Mouse (Mus musculus): ENCODE results near the gene Efna2. TPM values are rescaled to one million over a fixed set of nuclear protein-coding genes. Genes with fewer than 3 reads are reported as not detected.

The Efna2 gene
- polyA plus RNA-seq, 1 experiment from 2014 or later, result 41.9 TPM

DNA sequence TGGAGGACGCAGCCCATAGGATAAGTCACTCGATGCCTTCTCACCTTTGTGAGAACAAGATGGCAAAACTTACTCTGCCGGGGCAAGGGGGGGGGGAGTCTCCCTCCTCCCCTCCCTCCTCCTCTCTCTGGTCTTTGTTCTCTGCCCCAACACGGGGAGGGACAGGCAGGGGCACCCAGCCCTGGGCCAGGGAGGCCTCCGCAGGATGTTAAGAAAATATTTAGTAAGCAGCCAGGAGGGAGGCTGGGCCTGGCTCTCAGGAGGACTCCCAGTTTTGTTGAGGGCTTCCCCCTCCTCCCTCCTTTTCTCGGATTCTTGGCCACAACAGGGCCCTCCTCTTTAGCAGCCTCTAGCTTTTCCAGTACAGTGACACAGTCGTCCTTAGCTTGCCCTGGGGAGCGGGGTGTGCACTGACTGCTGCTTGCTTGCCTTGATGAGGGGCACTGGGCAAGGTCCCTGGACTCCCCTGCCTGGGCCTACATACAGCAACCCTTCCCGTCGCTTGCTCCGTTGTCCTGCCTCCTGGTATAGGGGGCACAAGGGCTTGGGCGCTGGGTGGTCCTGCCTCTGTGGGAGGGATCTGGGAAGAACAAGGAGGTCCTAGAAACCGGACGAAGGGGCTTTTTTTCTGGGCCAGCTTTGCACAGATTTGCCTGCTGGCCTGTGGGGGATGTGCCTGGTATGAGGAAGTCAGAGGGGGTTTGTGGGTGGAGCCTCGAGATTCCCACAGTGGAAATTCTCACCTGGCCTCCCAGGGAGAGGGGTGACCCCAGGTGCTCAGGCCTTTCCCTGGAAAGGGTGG, 27.0 kb upstream of the Efna2 start:
- Histone ChIP-seq H3K27me3 (ENCODE audit: control insufficient read depth, insufficient read depth, low read length) (no peaks in the 10 kb centered on the region), H3K4me1 (ENCODE audit: control insufficient read depth, insufficient read depth, low read length) (peaks cover 29% of the 10 kb centered on the region), H3K27ac (replicated peaks; ENCODE audit: low read depth, low read length) (peak overlapping the region; percentile 100), H3K9ac (replicated peaks; ENCODE audit: low read length) (peak overlapping the region; percentile 100), H3K4me3 (replicated peaks; ENCODE audit: low read depth, low read length) (peak overlapping the region; percentile 99), H3K36me3 (ENCODE audit: control insufficient read depth, insufficient read depth, low read length) (peaks cover 65% of the 10 kb centered on the region), H3K9me3 (ENCODE audit: control insufficient read depth, low read length) (no peaks in the 10 kb centered on the region), H3K4me2 (ENCODE audit: low read length) (peak overlapping the region; percentile 98)
- DNase-seq (peak; percentile 56), ATAC-seq (ENCODE audit: low FRiP score, low TSS enrichment) (no peak)
- 3% methylated on average over 15 of the region's 15 CpGs for WGBS

DNA sequence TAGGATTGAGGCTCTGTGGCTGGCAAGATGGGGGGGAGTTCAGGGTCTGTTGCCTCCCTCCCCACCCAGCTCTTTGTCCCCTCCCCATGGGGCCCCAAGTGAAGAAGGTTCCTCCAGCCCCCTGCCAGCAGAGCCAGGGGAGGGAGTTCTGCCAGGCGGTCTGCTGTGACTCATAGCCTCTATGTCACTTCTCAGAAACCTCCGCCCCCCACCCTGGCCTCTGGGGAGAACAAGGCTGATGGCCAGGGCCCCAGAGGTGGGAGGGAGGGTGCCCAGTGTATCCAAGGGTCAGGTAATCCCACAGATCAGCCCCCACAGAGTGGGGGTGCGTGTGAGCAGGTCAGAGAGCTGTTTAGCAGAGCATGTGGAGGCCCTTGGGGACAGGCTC, 26.4 kb upstream of the Efna2 start:
- no peak for DNase-seq
- peaks cover 69% of the 10 kb centered on the region for H3K36me3 ChIP-seq (ENCODE audit: control insufficient read depth, insufficient read depth, low read length)
- H3K9me3 ChIP-seq (ENCODE audit: control insufficient read depth, low read length), result no peaks in the 10 kb centered on the region
- H3K4me1 ChIP-seq (ENCODE audit: control insufficient read depth, insufficient read depth, low read length), result peaks cover 32% of the 10 kb centered on the region
- peak overlapping the region; percentile 100 for H3K27ac ChIP-seq (replicated peaks; ENCODE audit: low read depth, low read length)
- H3K9ac ChIP-seq (replicated peaks; ENCODE audit: low read length), result peak overlapping the region; percentile 100
- H3K4me2 ChIP-seq (ENCODE audit: low read length), result peak overlapping the region; percentile 98
- H3K27me3 ChIP-seq (ENCODE audit: control insufficient read depth, insufficient read depth, low read length), result no peaks in the 10 kb centered on the region
- ATAC-seq (ENCODE audit: low FRiP score, low TSS enrichment), result no peak
- WGBS, result 21% methylated on average over 3 of the region's 3 CpGs
- H3K4me3 ChIP-seq (replicated peaks; ENCODE audit: low read depth, low read length), result peak overlapping the region; percentile 99

DNA sequence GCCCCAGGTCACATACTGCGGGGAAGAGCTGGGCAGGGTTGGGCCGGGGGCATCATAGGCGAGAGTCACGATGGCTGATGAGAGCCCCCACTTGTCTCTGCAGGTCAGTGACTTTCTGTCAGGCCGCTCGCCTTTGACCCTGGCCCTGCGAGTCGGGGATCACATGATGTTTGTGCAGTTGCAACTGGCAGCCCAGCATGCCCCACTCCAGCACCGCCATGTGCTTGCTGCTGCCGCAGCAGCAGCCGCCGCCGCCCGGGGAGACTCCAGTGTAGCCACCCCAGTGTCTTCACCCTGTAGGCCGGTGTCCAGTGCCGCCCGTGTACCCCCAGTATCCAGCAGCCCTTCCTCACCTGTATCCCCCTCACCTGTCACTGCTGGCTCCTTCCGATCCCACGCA, 25.6 kb upstream of the Efna2 start:
- H3K4me1 ChIP-seq (ENCODE audit: control insufficient read depth, insufficient read depth, low read length), result peaks cover 35% of the 10 kb centered on the region
- 85% methylated on average over 19 of the region's 19 CpGs for WGBS
- no peaks in the 10 kb centered on the region for H3K27me3 ChIP-seq (ENCODE audit: control insufficient read depth, insufficient read depth, low read length)
- DNase-seq (no peak), ATAC-seq (ENCODE audit: low FRiP score, low TSS enrichment) (no peak)
- peak overlapping the region; percentile 10 for H3K4me3 ChIP-seq (replicated peaks; ENCODE audit: low read depth, low read length)
- H3K36me3 ChIP-seq (ENCODE audit: control insufficient read depth, insufficient read depth, low read length), result peaks cover 74% of the 10 kb centered on the region
- H3K27ac ChIP-seq (replicated peaks; ENCODE audit: low read depth, low read length), result peak overlapping the region; percentile 100
- no peaks in the 10 kb centered on the region for H3K9me3 ChIP-seq (ENCODE audit: control insufficient read depth, low read length)
- H3K9ac ChIP-seq (replicated peaks; ENCODE audit: low read length), result peak overlapping the region; percentile 100
- peak overlapping the region; percentile 98 for H3K4me2 ChIP-seq (ENCODE audit: low read length)

DNA sequence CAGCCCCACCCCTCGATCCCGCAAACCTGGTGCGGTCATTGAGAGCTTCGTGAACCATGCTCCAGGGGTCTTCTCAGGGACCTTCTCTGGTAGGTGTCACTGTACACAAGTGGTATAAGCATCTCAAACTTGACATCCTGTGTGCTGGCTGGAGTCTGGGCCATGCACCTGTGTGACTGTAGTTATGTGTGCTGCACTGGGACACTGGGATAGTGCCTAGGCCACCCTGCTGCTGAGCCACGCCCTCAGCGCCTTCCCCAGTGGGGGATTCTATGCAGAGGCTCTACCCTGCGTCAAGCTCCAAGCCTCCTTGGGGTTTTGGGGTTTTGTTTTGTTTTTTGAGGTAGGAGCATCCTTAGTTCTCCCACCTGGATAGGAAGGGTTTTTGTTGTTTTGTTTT, 24.9 kb upstream of the Efna2 start:
- no peaks in the 10 kb centered on the region for H3K27me3 ChIP-seq (ENCODE audit: control insufficient read depth, insufficient read depth, low read length)
- DNase-seq (no peak), ATAC-seq (ENCODE audit: low FRiP score, low TSS enrichment) (no peak)
- H3K4me3 ChIP-seq (replicated peaks; ENCODE audit: low read depth, low read length), result peak overlapping the region; percentile 10; the same call in 1 of the 2 replicates
- H3K36me3 ChIP-seq (ENCODE audit: control insufficient read depth, insufficient read depth, low read length), result peaks cover 75% of the 10 kb centered on the region
- WGBS, result 79% methylated on average over 7 of the region's 7 CpGs
- peaks cover 42% of the 10 kb centered on the region for H3K4me1 ChIP-seq (ENCODE audit: control insufficient read depth, insufficient read depth, low read length)
- H3K27ac ChIP-seq (replicated peaks; ENCODE audit: low read depth, low read length), result no peak overlapping the region
- H3K4me2 ChIP-seq (ENCODE audit: low read length), result peak overlapping the region; percentile 98; the same call in 1 of the 2 replicates
- peak overlapping the region; percentile 34 for H3K9ac ChIP-seq (replicated peaks; ENCODE audit: low read length)
- no peaks in the 10 kb centered on the region for H3K9me3 ChIP-seq (ENCODE audit: control insufficient read depth, low read length)

DNA sequence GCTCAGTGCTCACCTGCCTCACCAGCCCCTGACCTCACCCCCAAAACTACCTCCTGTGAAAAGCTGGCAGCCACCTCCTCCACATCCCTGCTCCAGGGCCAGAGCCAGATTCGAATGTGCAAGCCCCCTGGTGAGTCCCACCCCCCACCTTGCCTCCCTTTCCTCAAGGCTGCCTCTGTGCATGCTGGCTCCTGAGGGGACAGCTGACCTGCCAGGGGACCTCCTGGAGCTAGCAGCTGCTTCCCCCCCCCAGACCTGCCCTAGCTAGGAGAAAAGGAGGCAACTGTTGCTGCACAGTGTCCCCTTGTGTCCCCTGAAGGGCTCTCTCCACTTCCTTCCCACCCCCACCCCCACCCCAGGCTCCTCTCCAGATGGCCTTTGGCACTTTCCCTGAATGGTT, 24.0 kb upstream of the Efna2 start:
- H3K9me3 ChIP-seq (ENCODE audit: control insufficient read depth, low read length), result no peaks in the 10 kb centered on the region
- ATAC-seq (ENCODE audit: low FRiP score, low TSS enrichment), result no peak
- 50% methylated on average over 1 of the region's 1 CpGs for WGBS
- no peak for DNase-seq
- H3K4me2 ChIP-seq (ENCODE audit: low read length), result no peak overlapping the region
- 0 out of 2 replicates have a peak overlapping the region, but pooled peaks have one; percentile 32 for H3K27ac ChIP-seq (replicated peaks; ENCODE audit: low read depth, low read length)
- H3K4me1 ChIP-seq (ENCODE audit: control insufficient read depth, insufficient read depth, low read length), result peaks cover 47% of the 10 kb centered on the region
- H3K4me3 ChIP-seq (replicated peaks; ENCODE audit: low read depth, low read length), result no peak overlapping the region
- H3K36me3 ChIP-seq (ENCODE audit: control insufficient read depth, insufficient read depth, low read length), result peaks cover 75% of the 10 kb centered on the region
- no peak overlapping the region for H3K9ac ChIP-seq (replicated peaks; ENCODE audit: low read length)
- no peaks in the 10 kb centered on the region for H3K27me3 ChIP-seq (ENCODE audit: control insufficient read depth, insufficient read depth, low read length)

DNA sequence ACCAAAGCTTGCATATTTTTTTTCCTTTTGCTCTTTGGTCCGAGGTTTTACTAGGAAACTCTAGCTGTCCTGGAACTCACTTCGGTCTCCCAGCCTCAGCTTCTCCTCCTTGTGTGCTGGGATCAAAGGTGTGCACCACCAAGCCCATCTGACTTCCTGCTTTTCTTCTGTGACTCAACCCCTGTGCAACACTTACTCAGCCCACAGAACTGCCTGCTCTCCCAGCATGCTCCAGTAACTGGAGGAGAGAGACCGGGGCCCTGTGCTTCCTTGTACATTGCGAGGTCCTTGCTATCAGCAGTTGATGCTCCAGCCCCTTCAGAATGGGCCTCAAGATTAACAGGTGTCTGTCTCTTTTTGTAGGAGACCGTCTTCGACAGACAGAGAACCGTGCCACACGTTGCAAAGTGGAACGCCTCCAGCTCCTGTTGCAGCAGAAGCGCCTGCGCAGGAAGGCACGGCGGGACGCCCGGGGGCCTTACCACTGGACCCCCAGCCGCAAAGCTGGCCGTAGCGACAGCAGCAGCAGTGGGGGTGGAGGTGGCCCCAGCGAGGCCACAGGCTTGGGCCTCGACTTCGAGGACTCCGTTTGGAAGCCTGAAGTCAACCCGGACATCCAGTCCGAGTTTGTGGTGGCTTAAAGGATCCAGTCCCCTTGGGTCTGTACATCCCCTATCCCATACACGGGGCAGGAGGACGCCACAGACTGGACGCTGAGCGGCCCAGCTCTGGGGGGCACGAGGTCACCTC, 23.1 kb upstream of the Efna2 start:
- Histone ChIP-seq H3K4me1 (ENCODE audit: control insufficient read depth, insufficient read depth, low read length) (peaks cover 56% of the 10 kb centered on the region), H3K36me3 (ENCODE audit: control insufficient read depth, insufficient read depth, low read length) (peaks cover 71% of the 10 kb centered on the region)

DNA sequence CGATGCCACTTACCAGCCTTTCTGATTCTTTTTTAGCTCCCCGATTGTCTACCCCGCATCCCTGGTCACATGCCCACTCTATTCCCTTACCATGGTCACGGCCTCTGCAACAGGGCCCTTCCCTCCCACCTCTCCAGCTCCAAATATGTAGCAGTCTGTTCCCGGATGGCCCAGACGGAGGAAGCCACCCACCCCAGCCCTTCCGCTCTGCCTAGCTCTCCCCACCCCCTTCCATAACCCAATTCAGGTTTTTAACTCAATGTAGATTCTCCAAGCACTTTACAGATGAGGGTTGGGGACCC, 22.6 kb upstream of the Efna2 start:
- Histone ChIP-seq H3K4me1 (ENCODE audit: control insufficient read depth, insufficient read depth, low read length) (peaks cover 56% of the 10 kb centered on the region), H3K4me2 (ENCODE audit: low read length) (no peak overlapping the region), H3K9ac (replicated peaks; ENCODE audit: low read length) (peak overlapping the region; percentile 37; the same call in 1 of the 2 replicates), H3K27me3 (ENCODE audit: control insufficient read depth, insufficient read depth, low read length) (no peaks in the 10 kb centered on the region), H3K9me3 (ENCODE audit: control insufficient read depth, low read length) (no peaks in the 10 kb centered on the region), H3K27ac (replicated peaks; ENCODE audit: low read depth, low read length) (peak overlapping the region; percentile 91), H3K36me3 (ENCODE audit: control insufficient read depth, insufficient read depth, low read length) (peaks cover 66% of the 10 kb centered on the region), H3K4me3 (replicated peaks; ENCODE audit: low read depth, low read length) (no peak overlapping the region)
- no peak for ATAC-seq (ENCODE audit: low FRiP score, low TSS enrichment)
- WGBS, result 62% methylated on average over 7 of the region's 7 CpGs
- DNase-seq, result no peak

More for the DNA sequence above, 23.1 kb upstream of the Efna2 start:
- peak overlapping the region; percentile 37 for H3K27ac ChIP-seq (replicated peaks; ENCODE audit: low read depth, low read length)
- H3K4me3 ChIP-seq (replicated peaks; ENCODE audit: low read depth, low read length), result no peak overlapping the region
- H3K27me3 ChIP-seq (ENCODE audit: control insufficient read depth, insufficient read depth, low read length), result no peaks in the 10 kb centered on the region
- DNase-seq, result no peak
- no peak overlapping the region for H3K4me2 ChIP-seq (ENCODE audit: low read length)
- no peak for ATAC-seq (ENCODE audit: low FRiP score, low TSS enrichment)
- H3K9me3 ChIP-seq (ENCODE audit: control insufficient read depth, low read length), result no peaks in the 10 kb centered on the region
- WGBS, result 85% methylated on average over 29 of the region's 29 CpGs
- no peak overlapping the region for H3K9ac ChIP-seq (replicated peaks; ENCODE audit: low read length)

DNA sequence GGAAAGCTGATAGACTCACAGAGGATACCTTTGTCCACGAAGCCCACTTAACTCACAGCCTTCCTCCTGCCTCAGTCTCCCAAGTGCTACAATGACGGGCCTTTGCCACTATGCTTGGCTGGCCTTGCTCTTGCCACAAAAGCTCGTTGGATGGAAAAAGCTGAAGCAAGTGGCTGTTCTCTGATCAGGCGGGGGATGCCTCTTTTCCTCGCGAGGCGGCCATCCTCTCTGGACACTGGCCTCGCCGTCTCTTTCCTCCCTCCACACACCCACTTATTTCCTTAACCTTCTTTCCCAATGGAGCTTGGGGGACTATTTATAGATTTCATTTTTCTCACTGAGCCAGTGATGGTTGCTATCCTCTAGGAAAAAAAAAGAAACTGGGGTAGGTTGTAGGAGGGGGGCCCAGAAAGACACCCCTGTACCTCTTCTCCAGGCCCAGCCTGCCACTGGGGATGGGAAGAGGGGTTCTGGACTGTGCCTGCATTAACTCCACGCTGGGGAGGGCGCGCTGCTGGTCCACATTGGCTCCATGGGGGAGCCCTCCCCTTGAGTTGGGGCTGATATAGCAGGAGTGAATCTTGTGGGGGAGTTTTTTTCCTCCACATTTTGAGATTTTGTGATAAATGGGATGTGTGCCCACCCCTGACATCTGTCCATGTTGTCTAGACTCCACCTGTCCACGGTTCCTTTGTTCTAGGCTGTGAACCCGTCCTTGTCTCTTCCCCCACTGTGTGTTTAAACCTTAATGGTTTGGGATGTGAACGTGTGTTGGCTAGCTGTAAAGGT, 21.9 kb upstream of the Efna2 start:
- peak overlapping the region; percentile 91 for H3K27ac ChIP-seq (replicated peaks; ENCODE audit: low read depth, low read length)
- no peak for DNase-seq
- H3K9me3 ChIP-seq (ENCODE audit: control insufficient read depth, low read length), result no peaks in the 10 kb centered on the region
- no peaks in the 10 kb centered on the region for H3K27me3 ChIP-seq (ENCODE audit: control insufficient read depth, insufficient read depth, low read length)
- no peak for ATAC-seq (ENCODE audit: low FRiP score, low TSS enrichment)
- peaks cover 59% of the 10 kb centered on the region for H3K36me3 ChIP-seq (ENCODE audit: control insufficient read depth, insufficient read depth, low read length)
- H3K4me3 ChIP-seq (replicated peaks; ENCODE audit: low read depth, low read length), result no peak overlapping the region
- H3K9ac ChIP-seq (replicated peaks; ENCODE audit: low read length), result peak overlapping the region; percentile 37
- peaks cover 54% of the 10 kb centered on the region for H3K4me1 ChIP-seq (ENCODE audit: control insufficient read depth, insufficient read depth, low read length)
- 54% methylated on average over 15 of the region's 15 CpGs for WGBS
- H3K4me2 ChIP-seq (ENCODE audit: low read length), result peak overlapping the region; percentile 9; the same call in 1 of the 2 replicates

All from midbrain, embryonic 14.5 days (tissue).